Mouse (Mus musculus) cerebellum, adult (tissue): ENCODE results near the gene Lrrc51.
"Not testable (repeated sequence)": the region's sequence is repeated elsewhere in the genome, so short reads cannot be mapped to it uniquely, and the experiment has no call there.

Experiments used
- ATAC-seq: cut with Nextera tagmentation; 2 replicates; pipeline ENCODE4 v1.9.2; 2017; ENCODE audit warnings: mild to moderate bottlenecking, moderate library complexity, mixed read lengths; ENCODE audit not compliant: insufficient number of reproducible peaks, low FRiP score, low TSS enrichment

The Lrrc51 gene

GRCm38 (mm10) chr7:101939758-101940157 is 6.1 kb upstream of the Lrrc51 start:
- ATAC-seq: no peak

GRCm38 (mm10) chr7:101938348-101938747 is 4.7 kb upstream of the Lrrc51 start:
- ATAC-seq: no peak

GRCm38 (mm10) chr7:101937569-101937968 is 3.9 kb upstream of the Lrrc51 start:
- peak; percentile 69 for ATAC-seq

GRCm38 (mm10) chr7:101936996-101937395 is 3.3 kb upstream of the Lrrc51 start:
- no peak for ATAC-seq

GRCm38 (mm10) chr7:101935957-101936356 is 2.3 kb upstream of the Lrrc51 start:
- ATAC-seq: no peak

- ATAC-seq: no peak
Measured at GRCm38 (mm10) chr7:101933300-101933699, 395 bp downstream of the Lrrc51 start.

GRCm38 (mm10) chr7:101932551-101932950 is 1.1 kb downstream of the Lrrc51 start:
- no peak for ATAC-seq

GRCm38 (mm10) chr7:101928093-101928492 is 5.6 kb downstream of the Lrrc51 start:
- ATAC-seq: no peak

- not testable (repeated sequence) for ATAC-seq
Measured at GRCm38 (mm10) chr7:101925892-101926291, 7.8 kb downstream of the Lrrc51 start.

- 0 out of 2 replicates have a peak, but pooled peaks have one; percentile 61 for ATAC-seq
Measured at GRCm38 (mm10) chr7:101918071-101918470, 15.6 kb downstream of the Lrrc51 start.

- ATAC-seq: no peak
Measured at GRCm38 (mm10) chr7:101911982-101912381, 21.7 kb downstream of the Lrrc51 start.

GRCm38 (mm10) chr7:101910138-101910537 is 23.6 kb downstream of the Lrrc51 start:
- no peak for ATAC-seq

- no peak for ATAC-seq
Measured at GRCm38 (mm10) chr7:101908367-101908766, 25.3 kb downstream of the Lrrc51 start.

- ATAC-seq: no peak
Measured at GRCm38 (mm10) chr7:101906696-101907095, 27.0 kb downstream of the Lrrc51 start.

- no peak for ATAC-seq
Measured at GRCm38 (mm10) chr7:101906287-101906681, 27.4 kb downstream of the Lrrc51 start, which contains the start of gene Tomt. Gene Tomt, minus strand, starts transcription at chr7:101906359.

- peak; percentile 90 for ATAC-seq
Measured at GRCm38 (mm10) chr7:101905561-101906286, 28.0 kb downstream of the Lrrc51 start, which contains the start of gene Lamtor1. Gene Lamtor1, plus strand, starts transcription at chr7:101905904.

GRCm38 (mm10) chr7:101902846-101903245 is 30.8 kb downstream of the Lrrc51 start:
- ATAC-seq: no peak

GRCm38 (mm10) chr7:101901969-101902368 is 31.7 kb downstream of the Lrrc51 start:
- no peak for ATAC-seq

- ATAC-seq: no peak
Measured at GRCm38 (mm10) chr7:101900331-101901097, 33.2 kb downstream of the Lrrc51 start.

- peak; percentile 91 for ATAC-seq
Measured at GRCm38 (mm10) chr7:101896104-101897066, 37.3 kb downstream of the Lrrc51 start.
